Mouse (Mus musculus) E14TG2a.4 (cell line): ENCODE data around the gene Aldh1l1.

Experiments used
- CTCF ChIP-seq: conservative IDR thresholded peaks from 2 replicates; pipeline ENCODE4 v1.5.1; 2014; ENCODE audit warnings: low read length
- NANOG ChIP-seq: IDR thresholded peaks from 2 replicates; pipeline ENCODE4 v1.6.1; 2014; ENCODE audit warnings: borderline replicate concordance, low read length, mixed read lengths
- POU5F1 ChIP-seq: IDR thresholded peaks from 2 replicates; pipeline ENCODE4 v1.6.1; 2014; ENCODE audit warnings: low read length, borderline replicate concordance

- TF ChIP-seq CTCF (no peak), NANOG (no peak), POU5F1 (no peak)
These were observed 74.3 kb downstream of the Aldh1l1 start for GRCm38 (mm10) chr6:90560390-90561058.
